Comparison of ENCODE assay signal across 8 mouse cellular contexts in genomic region chr10:80940320-80940987, GRCm38 (mm10). TPM values are rescaled to one million over a fixed set of nuclear protein-coding genes. Genes with fewer than 3 reads are reported as not detected.
DNase-seq lines count a peak whose midpoint lies in the region; ATAC-seq lines count a peak whose summit lies in the region.

No protein-coding gene starts in this region.

- ATAC-seq in heart, embryonic 12.5 days (ENCODE audit: insufficient number of reproducible peaks, low FRiP score) = peak; percentile 58
- peak; percentile 34; the same call in 1 of the 2 replicates for ATAC-seq in kidney, embryonic 15.5 days (replicated peaks; ENCODE audit: low FRiP score)
- ATAC-seq in frontal cortex, adult (ENCODE audit: low TSS enrichment) = no peak
- no peak for ATAC-seq in erythroblast, adult 5-6 weeks (replicated peaks; ENCODE audit: low FRiP score, poor library complexity, severe bottlenecking)

- peak overlapping the region; percentile 59 for H3K4me2 ChIP-seq in heart, embryonic 12.5 days
- H3K4me2 ChIP-seq in kidney, embryonic 15.5 days = peak overlapping the region; percentile 72

- DNase-seq in adrenal gland, adult 2 months = peak; percentile 81
- no peak for DNase-seq in adrenal gland, adult 18-20 months (ENCODE audit: low spot score in 2 of 2)
- DNase-seq in embryonic facial prominence, embryonic 10.5 days (ENCODE audit: low spot score) = no peak
- DNase-seq in lung, postnatal 4 days = peak; percentile 66 to 81

- H3K36me3 ChIP-seq in embryonic facial prominence, embryonic 10.5 days (replicated peaks) = no peaks in the 10 kb centered on the region
- H3K36me3 ChIP-seq in heart, embryonic 12.5 days = no peaks in the 10 kb centered on the region
- H3K36me3 ChIP-seq in kidney, embryonic 15.5 days = no peaks in the 10 kb centered on the region

- peaks cover 53% of the 10 kb centered on the region for H3K27me3 ChIP-seq in embryonic facial prominence, embryonic 10.5 days (replicated peaks; ENCODE audit: low read depth, poor library complexity, severe bottlenecking)
- H3K27me3 ChIP-seq in heart, embryonic 12.5 days (replicated peaks) = no peaks in the 10 kb centered on the region
- H3K27me3 ChIP-seq in kidney, embryonic 15.5 days = peaks cover 28% of the 10 kb centered on the region; the same call in 1 of the 2 replicates

- peak overlapping the region; percentile 55 for H3K9ac ChIP-seq in heart, embryonic 12.5 days
- H3K9ac ChIP-seq in kidney, embryonic 15.5 days = no peak overlapping the region

- H3K4me1 ChIP-seq in embryonic facial prominence, embryonic 10.5 days = peaks cover 73% of the 10 kb centered on the region
- peaks cover 81% of the 10 kb centered on the region for H3K4me1 ChIP-seq in heart, embryonic 12.5 days (replicated peaks)
- peaks cover 73% of the 10 kb centered on the region for H3K4me1 ChIP-seq in kidney, embryonic 15.5 days

- WGBS in embryonic facial prominence, embryonic 10.5 days = 39% methylated on average over 8 of the region's 8 CpGs
- 21% methylated on average over 8 of the region's 8 CpGs for WGBS in heart, embryonic 12.5 days
- 21% methylated on average over 8 of the region's 8 CpGs for WGBS in kidney, embryonic 15.5 days

- peak overlapping the region; percentile 87 for H3K27ac ChIP-seq in embryonic facial prominence, embryonic 10.5 days (replicated peaks)
- peak overlapping the region; percentile 100 for H3K27ac ChIP-seq in heart, embryonic 12.5 days (ENCODE audit: poor library complexity, severe bottlenecking)
- peak overlapping the region; percentile 78 for H3K27ac ChIP-seq in kidney, embryonic 15.5 days

- H3K9me3 ChIP-seq in embryonic facial prominence, embryonic 10.5 days = no peaks in the 10 kb centered on the region
- no peaks in the 10 kb centered on the region for H3K9me3 ChIP-seq in heart, embryonic 12.5 days (replicated peaks)
- H3K9me3 ChIP-seq in kidney, embryonic 15.5 days (replicated peaks) = no peaks in the 10 kb centered on the region

- H3K4me3 ChIP-seq in embryonic facial prominence, embryonic 10.5 days = peak overlapping the region; percentile 58
- H3K4me3 ChIP-seq in heart, embryonic 12.5 days = peak overlapping the region; percentile 21; the same call in 1 of the 2 replicates
- peak overlapping the region; percentile 44; the same call in 1 of the 2 replicates for H3K4me3 ChIP-seq in kidney, embryonic 15.5 days (replicated peaks)

RNA-seq across cellular contexts. Expression of gene Gadd45b, which starts 10.6 kb away (rescaled TPM):
- 10 to 100 TPM; 25.6 to 84.9 TPM for total RNA-seq in adrenal gland, adult 2 months (2021)
- polyA plus RNA-seq in adrenal gland, adult 2 months (2012; rRNA removed) = 37.6 and 50.8 TPM in 2 replicates
- 10 to 100 TPM; 34.1 to 75.0 TPM for total RNA-seq in adrenal gland, adult 18-20 months (2021)
- 6.5 and 6.8 TPM in 2 replicates for polyA plus RNA-seq in embryonic facial prominence, embryonic 10.5 days (2016; fragmentation: Nextera tagmentation; extraction: Ambion mirVana)
- polyA plus RNA-seq in heart, embryonic 12.5 days (2016; fragmentation: Nextera tagmentation; extraction: Ambion mirVana) = 27.8 and 29.9 TPM in 2 replicates
- 18.0 and 20.8 TPM in 2 replicates for polyA plus RNA-seq in kidney, embryonic 15.5 days (2015; fragmentation: Nextera tagmentation; extraction: Ambion mirVana)
- total RNA-seq in erythroblast, adult 5-6 weeks (2015; ENCODE audit: low replicate concordance) = 2.3 and 10.6 TPM in 2 replicates
- total RNA-seq in erythroblast, adult 5-6 weeks (2017; ENCODE audit: low replicate concordance) = 3.2 and 4.9 TPM in 2 replicates

RNA-seq across cellular contexts. Expression of gene Lmnb2, which starts 22.4 kb away (rescaled TPM):
- total RNA-seq in adrenal gland, adult 2 months (2021) = 10 to 100 TPM; 10.8 to 11.4 TPM
- polyA plus RNA-seq in adrenal gland, adult 2 months (2012; rRNA removed) = 16.2 and 17.9 TPM in 2 replicates
- total RNA-seq in adrenal gland, adult 18-20 months (2021) = 10 to 100 TPM; 14.1 to 15.2 TPM
- polyA plus RNA-seq in embryonic facial prominence, embryonic 10.5 days (2016; fragmentation: Nextera tagmentation; extraction: Ambion mirVana) = 82.7 and 83.1 TPM in 2 replicates
- 34.3 and 35.3 TPM in 2 replicates for polyA plus RNA-seq in heart, embryonic 12.5 days (2016; fragmentation: Nextera tagmentation; extraction: Ambion mirVana)
- polyA plus RNA-seq in kidney, embryonic 15.5 days (2015; fragmentation: Nextera tagmentation; extraction: Ambion mirVana) = 55.0 and 59.3 TPM in 2 replicates
- 2.7 and 7.3 TPM in 2 replicates for total RNA-seq in erythroblast, adult 5-6 weeks (2015; ENCODE audit: low replicate concordance)
- 9.3 and 9.7 TPM in 2 replicates for total RNA-seq in erythroblast, adult 5-6 weeks (2017; ENCODE audit: low replicate concordance)

RNA-seq across cellular contexts. Expression of gene Timm13, which starts 39.7 kb away (rescaled TPM):
- total RNA-seq in adrenal gland, adult 2 months (2021) = 100 to 1,000 TPM; 174 to 231 TPM
- polyA plus RNA-seq in adrenal gland, adult 2 months (2012; rRNA removed) = 236 and 243 TPM in 2 replicates
- 100 to 1,000 TPM; 208 to 219 TPM for total RNA-seq in adrenal gland, adult 18-20 months (2021)
- polyA plus RNA-seq in embryonic facial prominence, embryonic 10.5 days (2016; fragmentation: Nextera tagmentation; extraction: Ambion mirVana) = 349 and 359 TPM in 2 replicates
- 285 and 293 TPM in 2 replicates for polyA plus RNA-seq in heart, embryonic 12.5 days (2016; fragmentation: Nextera tagmentation; extraction: Ambion mirVana)
- polyA plus RNA-seq in kidney, embryonic 15.5 days (2015; fragmentation: Nextera tagmentation; extraction: Ambion mirVana) = 365 and 368 TPM in 2 replicates
- total RNA-seq in erythroblast, adult 5-6 weeks (2015; ENCODE audit: low replicate concordance) = 12.1 and 17.6 TPM in 2 replicates
- 14.1 and 24.7 TPM in 2 replicates for total RNA-seq in erythroblast, adult 5-6 weeks (2017; ENCODE audit: low replicate concordance)

Comparison
In these comparisons a context has a peak if more than half of its experiments do, and no peak if none do; other contexts are left out.
1. DNase-seq: peak in adrenal gland, adult 2 months (single experiment) and lung, postnatal 4 days (2 of 2); none in adrenal gland, adult 18-20 months (0 of 2) and embryonic facial prominence, embryonic 10.5 days (single experiment).
2. ATAC-seq: peak in heart, embryonic 12.5 days (single experiment) and kidney, embryonic 15.5 days (single experiment); none in frontal cortex, adult (single experiment) and erythroblast, adult 5-6 weeks (single experiment).
3. Peak in every context shown above with its lines, with median percentiles within 50 percentile points of each other: H3K27ac ChIP-seq and H3K4me3 ChIP-seq.